Mouse (Mus musculus) right cerebral cortex, adult 18-20 months (tissue): ENCODE data around the gene Donson.

Experiments used
- DNase-seq: peaks from one replicate; pipeline ENCODE4 v3.0.0; 2022; ENCODE audit warnings: mixed read lengths

The Donson gene

DNA sequence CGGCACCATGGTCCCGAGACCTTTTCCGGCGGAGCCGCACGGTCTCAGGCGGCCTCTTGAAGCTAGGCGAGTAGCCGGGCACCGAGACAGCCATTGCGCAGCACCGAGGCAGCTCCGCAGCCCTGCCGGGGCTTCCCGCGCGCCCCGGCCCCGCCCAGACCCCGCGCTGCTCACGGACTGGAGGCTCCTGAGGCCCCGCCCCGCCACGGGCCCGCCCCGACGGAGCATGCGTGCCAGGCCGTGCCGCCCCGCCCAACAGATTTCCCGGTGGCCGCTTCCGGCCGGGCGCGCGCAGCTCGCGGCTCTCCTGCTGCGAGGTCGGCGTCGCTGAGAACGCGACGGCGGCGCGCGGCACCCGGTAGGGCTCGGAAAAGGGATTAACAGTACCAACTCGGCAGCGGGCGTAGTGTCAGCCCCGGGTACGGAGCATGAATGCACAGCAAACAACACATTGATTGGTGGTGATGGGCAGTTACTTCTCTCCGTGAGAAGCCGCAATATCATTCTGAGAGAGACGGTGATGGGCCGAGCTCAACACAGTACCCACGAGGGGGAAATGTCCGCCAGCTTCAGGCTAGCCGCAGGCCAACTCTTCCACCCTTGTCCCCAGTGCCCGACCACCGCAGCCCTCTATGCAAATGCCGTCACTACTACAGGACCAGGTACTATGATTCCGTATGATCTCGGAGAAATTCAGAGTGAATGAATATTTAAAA lies at the start of gene Donson:
Gene Donson, minus strand, starts transcription at position 152 of the 716 bp plus-strand sequence.
- peak; percentile 95 for DNase-seq

DNA sequence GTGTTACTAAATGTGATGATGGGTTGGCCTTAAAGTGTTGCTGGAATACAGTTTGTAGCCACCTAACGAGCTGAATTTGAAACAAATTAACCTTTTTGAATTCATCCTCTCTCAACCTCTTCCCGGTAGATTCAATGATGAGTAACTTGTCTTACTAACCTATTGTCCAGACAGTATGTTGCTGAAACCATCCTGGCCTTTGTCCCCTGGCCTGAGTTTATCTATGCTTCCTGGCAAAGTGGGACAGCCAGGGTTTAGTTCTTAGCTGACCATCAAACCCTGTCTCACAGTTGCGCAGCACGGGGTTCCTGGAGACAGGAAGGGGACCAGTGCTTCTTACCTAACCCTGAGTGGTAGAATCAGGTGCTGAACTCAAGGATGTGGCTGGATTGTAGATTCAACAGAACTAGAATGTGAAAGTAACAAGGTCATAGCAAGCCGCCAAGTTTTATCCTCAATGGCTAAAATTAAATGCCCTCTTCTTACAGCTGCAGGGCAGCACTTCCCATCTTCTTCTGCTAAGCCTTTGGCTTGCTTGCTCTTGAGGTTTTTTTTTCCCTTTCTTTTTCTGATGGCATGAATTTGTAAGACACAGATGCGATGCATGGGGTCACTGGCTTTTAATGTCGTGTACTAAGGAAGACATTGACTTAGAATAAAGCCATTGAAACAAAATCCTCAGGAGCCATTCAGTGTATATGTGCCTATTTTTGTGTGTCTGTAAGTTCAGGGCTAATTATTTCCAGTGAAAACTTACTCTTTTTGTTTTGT lies 47.7 kb upstream of the Donson start:
- DNase-seq: no peak

DNA sequence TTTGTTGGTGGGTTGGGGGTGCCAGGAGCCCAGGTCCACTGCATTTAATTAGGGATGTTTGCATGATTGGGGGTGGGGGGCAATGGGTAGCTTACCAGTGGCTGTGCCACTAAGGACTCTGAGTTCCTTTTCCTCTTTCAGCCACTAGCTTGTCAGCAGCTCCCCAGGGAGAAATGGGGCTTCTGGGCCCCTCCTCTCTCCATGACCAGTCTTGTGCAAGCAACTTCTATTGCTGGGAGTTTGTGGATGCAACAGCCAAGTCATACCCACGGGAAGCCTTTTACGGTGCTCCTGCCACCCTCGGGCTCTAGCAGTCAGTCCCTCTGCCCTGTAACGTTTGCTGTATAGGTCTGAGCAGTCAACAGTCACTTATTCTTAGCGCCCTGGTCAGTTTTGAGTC lies 46.2 kb upstream of the Donson start:
- no peak for DNase-seq

DNA sequence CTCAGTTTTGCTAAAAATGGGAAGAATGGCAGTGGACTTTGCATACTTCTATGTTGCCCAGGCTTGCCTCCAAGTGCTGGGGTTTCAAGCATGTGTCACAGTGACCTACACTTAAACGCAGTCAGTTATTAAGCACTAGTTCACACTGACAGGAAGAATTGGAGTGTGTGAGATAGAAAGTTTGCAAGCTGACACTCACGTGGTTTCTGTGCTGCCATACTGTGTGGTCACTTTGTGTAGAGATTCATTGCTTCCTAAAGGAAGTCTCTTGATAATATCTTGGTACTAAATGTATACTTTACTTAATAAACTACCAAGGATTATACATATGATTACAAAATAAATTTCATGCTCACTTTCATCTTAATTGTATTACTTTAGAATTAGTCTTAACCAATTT lies 44.2 kb upstream of the Donson start:
- DNase-seq: no peak

DNA sequence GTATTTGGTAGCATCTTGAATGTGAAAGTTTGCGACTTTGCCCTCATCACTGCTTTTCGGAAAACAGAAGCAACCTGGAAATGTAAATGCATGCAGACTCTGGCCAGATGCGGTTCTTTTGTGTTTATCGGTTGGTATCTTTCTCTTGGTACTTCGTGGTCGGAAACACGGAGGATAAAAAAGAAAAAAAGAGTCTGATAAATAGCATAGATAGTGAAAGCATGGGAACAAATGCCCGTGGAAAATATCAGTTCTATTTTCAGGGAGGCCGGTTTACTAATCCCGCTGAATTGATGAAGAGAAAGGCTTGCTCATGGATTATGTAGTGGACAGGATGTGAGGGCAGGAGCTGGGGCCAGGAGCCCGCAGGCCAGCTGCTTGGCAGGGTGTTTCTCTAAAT lies 41.9 kb upstream of the Donson start:
- no peak for DNase-seq

DNA sequence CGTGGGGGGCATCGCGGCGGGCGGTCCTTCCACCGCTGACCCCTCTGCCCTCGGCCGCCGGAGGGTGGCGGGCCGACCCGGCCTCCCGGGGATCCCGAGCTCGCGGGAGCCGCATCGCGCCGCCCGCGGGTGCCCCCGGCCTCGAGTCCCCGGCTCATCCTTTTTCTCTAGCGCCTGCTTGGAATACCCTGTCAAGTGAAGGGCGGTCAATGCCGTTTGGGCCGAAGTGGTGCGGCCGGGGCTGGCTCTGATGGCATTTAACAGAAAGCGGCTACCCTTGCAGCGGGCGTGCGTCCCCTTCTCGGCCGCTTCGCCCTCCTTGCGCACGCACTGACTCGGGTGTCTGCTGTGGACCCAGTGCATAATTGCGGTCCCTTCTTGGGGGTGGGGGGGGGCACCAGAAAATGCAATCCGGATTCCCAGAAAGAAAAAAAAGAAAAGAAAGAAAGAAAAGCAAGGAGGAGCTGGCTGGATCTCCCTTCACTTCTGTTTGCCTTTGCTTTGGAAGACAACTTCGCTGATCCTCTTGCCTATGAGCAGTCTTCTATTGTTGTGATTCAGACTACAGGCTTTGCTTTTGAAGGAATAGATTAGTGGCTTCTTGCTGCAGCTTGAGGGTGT lies 41.4 kb upstream of the Donson start:
- no peak for DNase-seq

DNA sequence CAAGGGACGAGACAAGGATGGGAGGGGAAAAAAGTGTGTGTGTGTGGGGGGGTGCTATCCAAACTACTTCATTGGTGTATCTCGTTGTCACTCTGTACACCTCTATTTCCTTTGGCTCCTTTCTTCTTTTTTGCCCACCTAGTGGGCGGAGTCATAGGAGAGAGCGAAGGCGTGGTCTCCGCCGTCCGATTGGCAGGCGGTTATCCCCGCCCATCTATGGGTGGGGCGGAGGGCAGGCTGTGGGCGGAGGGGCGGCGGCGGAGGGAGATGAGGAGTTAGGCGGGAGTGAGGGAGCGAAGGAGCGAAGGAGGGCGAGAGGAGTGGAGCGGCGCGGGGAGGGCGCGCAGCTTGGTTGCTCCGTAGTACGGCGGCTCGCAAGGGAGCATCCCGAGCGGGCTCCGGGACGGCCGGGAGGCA lies 40.5 kb upstream of the Donson start, which contains the start of gene Itsn1:
Gene Itsn1, plus strand, starts transcription at position 216 of the 417 bp plus-strand sequence.
- DNase-seq: peak; percentile 99

DNA sequence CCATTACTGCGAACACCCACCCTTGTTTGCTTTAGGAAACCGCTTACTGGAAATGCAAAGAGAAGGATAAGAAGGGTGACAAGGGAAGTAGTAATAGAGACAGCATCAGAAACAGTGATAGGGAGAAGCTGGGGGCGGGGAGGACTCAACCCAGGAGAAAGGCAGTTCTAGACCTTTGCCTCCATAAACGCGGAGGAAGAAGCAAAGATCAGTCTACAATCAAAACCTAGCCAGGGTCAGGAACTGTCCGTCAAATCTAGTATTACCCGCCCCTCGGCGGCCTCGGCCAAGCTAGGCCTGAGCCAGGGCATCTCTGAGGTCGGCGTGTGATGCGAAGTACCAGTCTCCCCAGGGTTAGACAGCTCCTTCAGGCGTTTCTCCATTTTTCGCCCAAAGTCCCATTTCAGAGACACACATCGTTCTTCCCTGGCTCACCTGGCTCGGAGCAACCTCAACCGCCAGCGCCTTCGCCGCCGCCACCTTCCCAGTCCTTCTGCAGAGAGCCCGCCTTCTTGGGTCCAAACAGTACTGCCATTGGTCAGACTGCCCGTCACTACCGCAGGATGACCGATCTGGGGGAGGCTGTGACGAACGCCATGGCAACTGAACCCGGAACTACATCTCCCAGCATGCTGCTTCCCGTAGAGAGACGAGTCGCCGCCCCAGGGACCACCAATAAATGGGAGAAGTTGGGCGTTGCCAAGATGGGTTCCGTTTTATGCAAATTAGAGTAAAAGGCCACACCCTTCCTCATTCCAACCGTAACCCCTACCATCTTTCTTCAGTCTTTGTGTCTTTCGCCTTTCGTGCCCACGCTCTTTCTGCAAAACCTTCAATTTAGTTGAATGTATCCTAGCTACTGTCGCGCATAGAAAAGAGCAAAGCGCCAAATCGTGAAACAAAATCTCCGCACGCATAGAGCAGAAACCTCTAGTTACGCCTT lies 39.8 kb upstream of the Donson start, which contains the start of gene Cryzl1:
Gene Cryzl1, minus strand, starts transcription at position 853 of the 943 bp plus-strand sequence.
- DNase-seq: peak; percentile 100

DNA sequence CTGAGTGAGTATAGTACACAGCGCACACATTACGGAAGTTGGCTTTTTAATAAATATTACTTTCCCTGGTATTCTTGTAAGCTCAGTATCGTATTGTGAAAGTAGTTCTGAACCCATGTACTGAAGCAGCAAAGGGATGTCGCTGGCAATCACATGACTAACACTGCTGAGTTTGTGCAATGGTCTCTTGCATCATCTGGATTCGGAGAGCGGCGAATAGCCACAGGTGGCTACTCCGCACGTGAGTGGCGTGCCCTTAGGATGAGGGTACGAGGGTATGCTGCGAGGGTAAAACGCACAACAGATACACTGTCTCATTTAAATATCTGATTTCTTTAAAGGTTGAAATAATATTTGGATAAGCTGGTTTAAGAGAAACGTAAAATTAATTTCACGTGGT lies 38.9 kb upstream of the Donson start:
- DNase-seq: no peak

DNA sequence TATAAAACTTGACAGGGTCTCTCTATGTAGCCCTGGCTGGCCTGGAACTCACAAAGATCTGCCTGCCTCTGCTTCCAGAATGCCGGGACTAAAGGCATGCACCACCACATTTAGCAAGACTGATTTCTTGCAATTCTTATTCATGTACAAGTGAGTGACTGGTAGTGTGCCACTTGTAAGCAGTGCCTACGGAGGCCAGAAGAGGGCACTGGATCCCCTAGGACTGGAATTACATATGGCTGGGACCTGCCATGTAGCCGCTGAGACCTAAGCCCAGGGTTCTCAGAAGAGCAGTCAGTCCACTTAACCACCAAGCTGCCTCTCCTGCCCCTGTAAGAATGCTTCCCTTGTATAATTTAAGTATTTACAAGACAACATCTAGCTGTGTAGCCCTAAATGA lies 35.7 kb upstream of the Donson start:
- DNase-seq: peak; percentile 52

DNA sequence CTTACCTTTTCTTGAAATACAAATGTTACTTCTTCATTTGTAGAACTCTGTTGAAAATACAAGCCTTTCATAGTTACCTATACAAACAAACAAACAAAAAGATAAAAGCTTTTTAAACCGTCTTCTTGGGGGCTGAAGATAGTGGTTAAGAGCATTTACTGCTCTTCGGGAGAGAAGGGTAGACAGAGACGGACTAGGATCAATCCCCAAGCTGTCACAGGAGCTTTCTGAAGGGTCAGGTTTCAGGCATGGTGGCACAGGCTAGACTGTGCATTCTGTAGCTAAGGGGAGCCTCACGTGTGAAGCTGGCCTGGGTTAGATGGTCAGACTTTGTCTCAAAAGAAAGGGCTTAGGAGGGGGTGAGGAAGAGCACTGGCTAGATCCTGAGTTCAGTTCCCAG lies 28.8 kb upstream of the Donson start:
- DNase-seq: no peak

DNA sequence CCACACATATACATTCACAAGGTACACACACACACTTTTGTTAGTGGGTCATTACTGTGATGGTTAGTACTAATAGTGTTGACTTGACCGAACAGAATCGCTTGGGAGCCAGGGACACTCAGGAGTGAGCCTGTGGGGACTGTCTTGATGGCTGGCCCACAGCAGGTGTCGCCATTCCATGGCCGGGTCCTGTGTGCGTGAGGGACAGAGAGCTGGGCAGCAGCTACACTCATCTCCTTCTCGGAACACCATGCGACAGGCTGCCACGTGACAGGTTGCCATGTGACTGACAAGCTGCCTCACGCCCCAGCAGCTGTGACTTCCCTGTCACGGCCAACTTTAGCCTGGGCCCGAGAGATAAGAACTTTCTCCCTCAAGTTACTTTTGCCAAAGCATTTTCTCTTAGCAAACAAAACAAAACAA lies 28.4 kb upstream of the Donson start:
- DNase-seq: no peak

DNA sequence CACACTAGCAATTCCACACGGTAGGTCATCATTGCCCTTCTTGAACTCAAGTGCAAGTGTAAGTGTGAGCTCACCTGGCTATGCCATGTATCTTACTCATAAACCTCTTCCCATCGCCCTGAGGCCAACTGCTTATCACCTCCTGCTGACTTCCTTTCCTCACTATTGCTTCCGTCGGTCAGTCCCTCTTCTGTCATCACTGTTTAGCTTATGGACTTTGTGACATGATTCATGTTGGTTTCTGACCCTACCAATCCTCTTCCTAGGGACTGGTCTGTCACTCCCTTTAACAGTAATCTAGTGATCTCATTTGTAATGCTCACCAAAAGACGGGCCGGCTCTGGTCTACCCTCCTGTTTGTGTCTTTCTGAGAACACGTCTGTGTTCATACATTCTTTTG lies 21.7 kb upstream of the Donson start:
- no peak for DNase-seq

DNA sequence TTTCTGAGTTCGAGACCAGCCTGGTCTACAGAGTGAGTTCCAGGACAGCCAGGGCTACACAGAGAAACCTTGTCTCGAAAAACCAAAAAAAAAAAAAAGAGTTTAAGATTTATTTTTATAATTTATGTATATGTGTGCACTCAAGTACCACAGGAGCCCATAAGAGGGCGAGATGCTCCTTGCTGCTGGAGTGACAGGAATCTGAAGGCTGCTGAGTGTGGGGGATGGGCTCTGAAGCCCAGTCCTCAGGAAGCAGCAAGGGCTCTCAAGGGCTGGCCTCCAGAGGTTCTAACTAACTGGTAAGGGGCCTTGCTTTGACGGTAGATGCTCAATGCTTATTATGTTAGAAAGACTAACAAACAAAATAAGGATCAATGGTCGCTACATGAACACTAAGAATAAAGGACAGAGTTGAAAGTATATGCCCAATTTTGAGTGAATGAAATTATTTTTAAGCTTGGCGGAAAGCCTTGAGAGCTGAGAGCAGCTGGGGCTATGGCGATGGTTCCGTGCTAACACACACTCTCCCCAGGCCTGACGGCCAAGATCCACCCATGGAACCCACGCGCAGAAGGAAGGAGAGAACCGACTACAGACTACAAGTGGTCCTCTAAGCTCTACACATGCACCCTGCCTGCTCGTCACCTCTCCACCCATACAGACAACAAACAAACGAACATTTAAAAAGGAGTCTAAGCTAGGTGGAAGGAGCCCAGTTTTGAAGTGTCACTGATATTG lies 16.2 kb upstream of the Donson start:
- peak; percentile 32 for DNase-seq

DNA sequence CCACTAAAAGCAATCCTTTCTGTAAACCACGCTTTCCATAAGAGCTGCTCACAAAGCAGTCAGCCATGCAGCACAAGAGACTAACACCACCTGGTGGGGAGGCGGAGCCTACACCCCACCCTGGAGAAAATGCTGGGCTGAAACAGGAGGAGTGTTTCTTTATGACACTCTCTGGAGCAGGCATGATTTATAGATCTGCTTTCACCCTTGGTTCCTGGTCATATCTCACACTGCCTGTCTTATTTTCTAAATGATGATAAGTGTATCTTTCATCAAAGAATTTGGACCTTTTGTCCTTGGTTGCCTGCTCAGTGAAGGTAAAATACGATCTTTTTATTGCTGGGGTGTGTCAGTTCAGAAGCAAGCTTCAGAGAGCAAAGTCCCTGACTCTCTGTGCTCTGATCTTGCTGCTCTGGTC lies 14.2 kb upstream of the Donson start:
- DNase-seq: no peak

DNA sequence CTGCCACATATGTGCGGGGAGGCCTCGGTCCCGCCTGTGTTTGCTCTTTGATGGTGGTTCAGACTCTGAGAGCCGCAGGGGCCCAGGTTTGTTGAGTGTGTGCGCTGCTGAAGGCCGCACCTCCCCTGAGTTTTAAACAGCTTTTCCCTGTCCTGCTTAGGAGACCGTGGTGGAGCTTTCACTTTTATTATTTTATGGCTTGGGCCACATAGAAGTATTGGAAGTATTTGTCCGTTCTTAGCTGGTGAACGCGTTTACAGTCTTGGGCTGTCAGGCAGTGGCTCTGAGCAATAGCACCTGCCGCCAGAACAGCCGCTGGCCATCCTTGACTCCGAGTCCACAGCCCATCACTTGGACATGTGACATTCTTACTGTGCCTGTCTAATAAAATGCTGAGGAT lies 13.3 kb upstream of the Donson start:
- DNase-seq: no peak

DNA sequence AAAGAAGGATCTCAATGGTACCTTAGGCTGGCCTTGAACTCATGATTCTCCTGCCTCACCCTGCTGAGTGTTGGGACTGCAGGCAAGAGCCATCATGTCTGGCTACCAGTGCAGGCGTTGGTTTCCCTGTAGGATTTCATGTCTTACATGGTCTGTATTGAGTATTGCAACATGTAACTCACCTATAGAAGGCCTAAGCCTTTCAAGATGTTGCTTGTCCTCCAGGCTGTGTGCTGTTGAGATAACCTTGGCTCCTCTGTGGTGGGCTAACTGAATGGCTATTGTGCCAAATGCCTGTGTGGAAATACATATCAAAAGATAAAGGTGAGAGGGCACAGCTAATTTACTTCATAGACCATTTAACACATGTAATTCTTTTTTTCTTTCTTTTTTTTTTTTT lies 10.4 kb upstream of the Donson start:
- no peak for DNase-seq

DNA sequence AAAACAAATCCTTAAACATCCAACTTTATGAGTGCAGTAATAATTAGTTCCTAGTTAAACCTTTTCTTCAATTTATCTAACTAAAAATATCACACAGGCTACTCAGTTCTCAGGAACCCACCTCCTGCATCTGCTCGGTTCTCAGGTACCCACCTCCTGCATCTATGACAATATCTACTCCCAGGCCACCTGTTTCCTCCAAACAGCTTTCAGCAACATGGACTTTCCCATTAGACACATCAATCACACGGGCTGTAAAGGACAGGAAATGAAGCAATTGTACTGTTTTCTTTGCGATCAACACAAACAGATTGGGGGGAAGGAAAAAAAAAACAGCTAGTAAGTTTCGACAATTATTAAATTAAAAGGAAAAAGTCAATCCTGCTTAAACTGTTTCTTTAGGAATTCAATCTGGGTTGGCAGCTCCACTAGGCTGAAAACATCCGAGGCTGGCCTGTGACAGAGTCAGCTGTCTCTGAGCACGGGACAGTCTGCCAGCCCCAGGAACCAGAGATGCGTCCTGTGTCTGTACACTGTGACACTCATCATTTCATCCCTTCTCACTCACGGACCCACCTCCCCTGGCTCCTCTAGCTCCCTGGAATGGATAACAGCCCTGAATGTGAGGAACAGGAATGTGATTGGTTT lies 6.7 kb upstream of the Donson start:
- no peak for DNase-seq

DNA sequence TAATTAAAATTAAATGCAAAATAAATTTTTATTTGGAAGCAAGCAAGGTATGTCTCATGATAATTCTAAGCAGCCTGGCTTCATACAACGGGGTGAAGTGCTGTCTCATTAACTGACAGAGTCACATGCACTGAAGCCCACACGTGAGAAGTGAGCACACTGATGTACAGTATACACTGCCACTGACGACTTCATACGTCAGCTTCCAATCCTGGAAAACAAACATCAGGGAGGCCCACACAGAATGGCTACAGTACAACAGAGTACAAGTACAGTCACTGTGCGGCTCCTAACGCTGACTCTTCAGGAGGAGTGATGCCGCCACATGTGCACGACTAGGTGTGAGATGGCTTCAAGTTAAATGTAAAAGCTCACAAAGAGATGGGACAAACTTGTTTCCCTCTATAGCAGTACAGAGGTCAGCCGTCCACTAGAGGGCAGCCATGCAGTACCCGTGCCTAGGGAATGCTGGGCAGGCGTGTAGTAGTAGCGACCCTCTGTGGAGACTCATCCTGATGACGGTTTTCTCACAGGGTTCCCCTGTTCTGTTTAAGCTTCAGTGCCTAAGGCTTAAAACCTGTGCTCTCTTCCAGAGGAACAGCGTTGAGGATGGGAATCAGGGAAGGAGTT lies 6.0 kb upstream of the Donson start:
- peak; percentile 62 for DNase-seq

DNA sequence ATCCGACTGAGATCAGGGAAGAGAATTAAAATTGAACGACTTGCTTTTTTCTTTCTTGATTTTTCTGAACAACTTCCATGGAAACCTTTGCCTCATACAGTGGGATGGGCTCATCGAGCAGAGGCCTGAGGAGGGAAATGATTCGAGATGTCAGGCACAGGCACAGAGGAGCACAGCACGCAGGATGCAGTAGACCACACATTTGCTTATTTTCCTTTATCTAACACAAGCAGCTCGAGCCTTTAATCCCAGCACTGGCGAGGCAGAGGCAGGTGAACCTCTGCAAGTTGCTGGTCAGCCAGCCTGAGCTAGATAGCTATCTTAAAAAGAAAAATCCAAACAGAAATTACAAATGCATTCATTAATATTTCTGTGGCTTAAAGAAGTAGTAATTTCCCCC lies 1.2 kb upstream of the Donson start:
- no peak for DNase-seq
